Mouse (Mus musculus) kidney, postnatal 0 days (tissue): Measurements from ENCODE around the gene Gm17018. TPM values are rescaled to one million over a fixed set of nuclear protein-coding genes. Genes with fewer than 3 reads are reported as not detected.

ENCODE experiments used
- ATAC-seq: fragments of 200-750 bp; cut with Nextera tagmentation; replicated peaks from 2 replicates; pipeline ENCODE4 v1.8.0; 2017; ENCODE audit warnings: low read depth, moderate number of reproducible peaks, moderate TSS enrichment, moderate library complexity; ENCODE audit not compliant: low FRiP score
- DNase-seq: peaks from one replicate; pipeline ENCODE4 v3.0.0-alpha.2; 2016; ENCODE audit warnings: low spot score
- H3K27ac ChIP-seq: fragments of 300-500 bp; sonication (generic); 2 replicates; pipeline ENCODE4 v1.5.1; 2014; ENCODE audit warnings: mild to moderate bottlenecking
- H3K27me3 ChIP-seq: fragments of 300-500 bp; sonication (generic); 2 replicates; pipeline ENCODE4 v1.6.1; 2014; ENCODE audit warnings: low read length, mixed read lengths; ENCODE audit not compliant: insufficient read depth
- H3K36me3 ChIP-seq: fragments of 300-500 bp; sonication (generic); 2 replicates; pipeline ENCODE4 v1.6.1; 2014; ENCODE audit warnings: low read length, mixed read lengths; ENCODE audit not compliant: insufficient read depth
- H3K4me1 ChIP-seq: fragments of 300-500 bp; sonication (generic); replicated peaks from 2 replicates; pipeline ENCODE4 v1.6.1; 2014; ENCODE audit warnings: antibody characterized with exemption, low read length, mixed read lengths; ENCODE audit not compliant: insufficient read depth
- H3K4me2 ChIP-seq: fragments of 300-500 bp; sonication (generic); 2 replicates; pipeline ENCODE4 v1.6.1; 2014; ENCODE audit warnings: mild to moderate bottlenecking, low read length, moderate library complexity, mixed read lengths
- H3K4me3 ChIP-seq: fragments of 300-500 bp; sonication (generic); replicated peaks from 2 replicates; pipeline ENCODE4 v1.5.1; 2014; ENCODE audit warnings: low read depth, low read length
- H3K9ac ChIP-seq: fragments of 300-500 bp; sonication (generic); 2 replicates; pipeline ENCODE4 v1.6.1; 2014; ENCODE audit warnings: low read depth, low read length
- H3K9me3 ChIP-seq: fragments of 300-500 bp; sonication (generic); replicated peaks from 2 replicates; pipeline ENCODE4 v1.6.1; 2016; ENCODE audit warnings: low read length, inconsistent platforms, mixed read lengths
- CTCF ChIP-seq: IDR thresholded peaks from 2 replicates; pipeline ENCODE4 v1.5.1; 2016; ENCODE audit warnings: antibody characterized with exemption, low read depth, mild to moderate bottlenecking, moderate library complexity
- WGBS: fragments of 180-500 bp; shearing (Covaris S2); extraction: QIAGEN DNeasy Blood & Tissue Kit; methylation state at CpG from one replicate; pipeline ENCODE4 v1.1.7; 2014; 5-methylcytosine and 5-hydroxymethylcytosine counted together
- polyA plus RNA-seq: library from polyadenylated mRNA; unstranded; fragments of >200 nt; fragmentation: Nextera tagmentation; extraction: Ambion mirVana; gene quantifications from 2 replicates; pipeline ENCODE4 v1.2.1, GENCODE M21; 2015

Gm17018 gene
- polyA plus RNA-seq, 1 experiment from 2014 or later = 49.2 TPM

- no peak for ATAC-seq
- H3K27ac ChIP-seq = 0 out of 2 replicates have a peak overlapping the region, but pooled peaks have one; percentile 5
- H3K9me3 ChIP-seq = no peaks in the 10 kb centered on the region
- peak; percentile 40 for DNase-seq
- TF ChIP-seq CTCF = no peak
- H3K27me3 ChIP-seq = no peaks in the 10 kb centered on the region
- WGBS = 43% methylated on average over 8 of the region's 8 CpGs
- H3K4me1 ChIP-seq = 0 out of 2 replicates have a peak, but pooled peaks cover 4% of the 10 kb centered on the region
- 0 out of 2 replicates have a peak overlapping the region, but pooled peaks have one; percentile 8 for H3K9ac ChIP-seq
- no peak overlapping the region for H3K4me2 ChIP-seq
- peaks cover 24% of the 10 kb centered on the region for H3K36me3 ChIP-seq
- no peak overlapping the region for H3K4me3 ChIP-seq
Observed at GRCm38 (mm10) chr19:45582161-45582560, 21.7 kb downstream of the Gm17018 start.

DNA sequence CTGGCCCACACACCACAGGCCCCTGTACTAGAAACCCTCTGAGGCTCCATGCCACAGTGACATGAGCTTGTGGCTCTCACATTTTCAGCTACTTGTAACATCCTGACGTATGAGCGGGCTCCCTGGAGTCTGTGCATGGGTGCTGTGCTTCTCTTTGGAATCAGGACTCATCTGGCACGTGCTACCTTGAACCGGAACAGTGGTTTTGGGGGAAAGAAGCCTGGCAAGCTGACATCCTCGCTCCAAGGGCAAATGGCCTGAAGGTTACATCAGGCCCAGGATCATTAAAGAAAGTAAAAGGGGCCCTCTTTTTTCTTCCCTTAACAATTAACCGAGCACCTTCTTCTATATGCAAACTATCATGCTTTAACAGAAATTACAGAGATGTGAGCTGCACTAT lies 22.7 kb downstream of the Gm17018 start:
- WGBS = 75% methylated on average over 6 of the region's 6 CpGs
- ATAC-seq = no peak
- H3K9ac ChIP-seq = no peak overlapping the region
- no peak for DNase-seq
- peaks cover 14% of the 10 kb centered on the region; the same call in 1 of the 2 replicates for H3K36me3 ChIP-seq
- no peak overlapping the region for H3K4me2 ChIP-seq
- 0 out of 2 replicates have a peak, but pooled peaks cover 4% of the 10 kb centered on the region for H3K4me1 ChIP-seq
- no peaks in the 10 kb centered on the region for H3K27me3 ChIP-seq
- H3K27ac ChIP-seq = no peak overlapping the region
- H3K4me3 ChIP-seq = no peak overlapping the region
- no peak for TF ChIP-seq CTCF
- H3K9me3 ChIP-seq = no peaks in the 10 kb centered on the region

- Histone ChIP-seq H3K4me3 (no peak overlapping the region), H3K27me3 (no peaks in the 10 kb centered on the region), H3K4me2 (no peak overlapping the region), H3K36me3 (no peaks in the 10 kb centered on the region), H3K9me3 (no peaks in the 10 kb centered on the region), H3K4me1 (0 out of 2 replicates have a peak, but pooled peaks cover 4% of the 10 kb centered on the region), H3K27ac (no peak overlapping the region), H3K9ac (no peak overlapping the region)
- no peak for DNase-seq
- no peak for ATAC-seq
- no peak for TF ChIP-seq CTCF
- 62% methylated on average over 9 of the region's 9 CpGs for whole genome bisulfite sequencing
Observed at GRCm38 (mm10) chr19:45584856-45585620, 24.6 kb downstream of the Gm17018 start.

DNA sequence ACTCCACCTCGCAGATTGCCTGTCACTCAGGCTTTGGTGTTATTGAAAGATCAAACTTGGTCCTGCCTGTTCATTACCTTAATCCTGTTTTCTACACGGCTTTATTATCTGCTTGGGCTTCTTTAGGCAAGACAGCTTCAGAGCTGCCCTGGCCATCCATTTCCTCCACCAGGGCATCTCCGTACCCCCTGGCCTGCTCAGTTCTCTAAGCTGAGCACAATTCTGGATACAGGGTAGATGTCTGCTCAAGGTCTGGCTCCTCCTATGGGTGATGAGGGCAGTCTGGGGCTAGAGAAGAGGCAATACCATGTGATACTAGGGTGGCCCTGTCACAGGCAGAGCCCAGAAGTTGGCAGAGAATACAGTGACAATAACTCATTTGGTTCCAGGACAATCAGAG lies 26.4 kb downstream of the Gm17018 start:
- H3K27me3 ChIP-seq = no peaks in the 10 kb centered on the region
- H3K9me3 ChIP-seq = no peaks in the 10 kb centered on the region
- H3K4me2 ChIP-seq = no peak overlapping the region
- no peak overlapping the region for H3K4me3 ChIP-seq
- no peak for TF ChIP-seq CTCF
- H3K9ac ChIP-seq = no peak overlapping the region
- H3K4me1 ChIP-seq = 0 out of 2 replicates have a peak, but pooled peaks cover 4% of the 10 kb centered on the region
- H3K27ac ChIP-seq = no peak overlapping the region
- no peak for ATAC-seq
- WGBS = 66% methylated on average over 3 of the region's 3 CpGs
- DNase-seq = no peak
- H3K36me3 ChIP-seq = no peaks in the 10 kb centered on the region

- Histone ChIP-seq H3K27me3 (no peaks in the 10 kb centered on the region), H3K4me3 (no peak overlapping the region), H3K9ac (no peak overlapping the region), H3K4me1 (no peaks in the 10 kb centered on the region; the same call in 1 of the 2 replicates), H3K9me3 (no peaks in the 10 kb centered on the region), H3K4me2 (no peak overlapping the region), H3K36me3 (no peaks in the 10 kb centered on the region), H3K27ac (no peak overlapping the region)
- no peak for ATAC-seq
- DNase-seq = no peak
- WGBS = 80% methylated on average over 6 of the region's 6 CpGs
- TF ChIP-seq CTCF = no peak
Observed at GRCm38 (mm10) chr19:45587509-45588292, 27.3 kb downstream of the Gm17018 start.

GRCm38 (mm10) chr19:45589761-45590160 lies 29.3 kb downstream of the Gm17018 start:
- TF ChIP-seq CTCF = no peak
- no peak for DNase-seq
- Histone ChIP-seq H3K27ac (no peak overlapping the region), H3K9me3 (no peaks in the 10 kb centered on the region), H3K36me3 (no peaks in the 10 kb centered on the region), H3K4me3 (no peak overlapping the region), H3K4me1 (no peaks in the 10 kb centered on the region; the same call in 1 of the 2 replicates), H3K27me3 (no peaks in the 10 kb centered on the region), H3K9ac (no peak overlapping the region), H3K4me2 (no peak overlapping the region)
- ATAC-seq = no peak
- 93% methylated on average over 6 of the region's 6 CpGs for WGBS
